Mouse (Mus musculus): ENCODE results near the gene Mkln1.

The Mkln1 gene

GRCm38 (mm10) chr6:31399566-31399965 lies 1.0 kb downstream of the Mkln1 start:
- DNase-seq, result peak; percentile 31

- no peak for DNase-seq
Measured at GRCm38 (mm10) chr6:31411017-31411416, 12.5 kb downstream of the Mkln1 start.

- peak; percentile 18 for DNase-seq
Measured at GRCm38 (mm10) chr6:31412487-31412886, 14.0 kb downstream of the Mkln1 start.

GRCm38 (mm10) chr6:31413556-31413955 lies 15.0 kb downstream of the Mkln1 start:
- no peak for DNase-seq

- DNase-seq, result no peak
Measured at GRCm38 (mm10) chr6:31414303-31414702, 15.8 kb downstream of the Mkln1 start.

- DNase-seq, result no peak
Measured at GRCm38 (mm10) chr6:31425428-31425827, 26.9 kb downstream of the Mkln1 start.

GRCm38 (mm10) chr6:31437264-31437663 lies 38.7 kb downstream of the Mkln1 start:
- DNase-seq, result no peak

GRCm38 (mm10) chr6:31445258-31445657 lies 46.7 kb downstream of the Mkln1 start:
- DNase-seq, result no peak

GRCm38 (mm10) chr6:31453735-31454134 lies 55.2 kb downstream of the Mkln1 start:
- peak; percentile 60 for DNase-seq

- no peak for DNase-seq
Measured at GRCm38 (mm10) chr6:31455376-31455775, 56.8 kb downstream of the Mkln1 start.

- DNase-seq, result peak; percentile 56
Measured at GRCm38 (mm10) chr6:31456988-31457387, 58.5 kb downstream of the Mkln1 start.

GRCm38 (mm10) chr6:31469431-31469830 lies 70.9 kb downstream of the Mkln1 start:
- DNase-seq, result no peak

GRCm38 (mm10) chr6:31478221-31478620 lies 79.7 kb downstream of the Mkln1 start:
- peak; percentile 26 for DNase-seq

- no peak for DNase-seq
Measured at GRCm38 (mm10) chr6:31480008-31480407, 81.5 kb downstream of the Mkln1 start.

GRCm38 (mm10) chr6:31486601-31487000 lies 88.1 kb downstream of the Mkln1 start:
- DNase-seq, result no peak

- DNase-seq, result no peak
Measured at GRCm38 (mm10) chr6:31489950-31490349, 91.4 kb downstream of the Mkln1 start.

- no peak for DNase-seq
Measured at GRCm38 (mm10) chr6:31495122-31495731, 96.7 kb downstream of the Mkln1 start.

GRCm38 (mm10) chr6:31496227-31496626 lies 97.7 kb downstream of the Mkln1 start:
- DNase-seq, result no peak

- DNase-seq, result no peak
Measured at GRCm38 (mm10) chr6:31499836-31500235, 101.3 kb downstream of the Mkln1 start.

- DNase-seq, result no peak
Measured at GRCm38 (mm10) chr6:31500260-31500659, 101.7 kb downstream of the Mkln1 start.

GRCm38 (mm10) chr6:31500691-31501090 lies 102.2 kb downstream of the Mkln1 start:
- no peak for DNase-seq

- DNase-seq, result no peak
Measured at GRCm38 (mm10) chr6:31502614-31503013, 104.1 kb downstream of the Mkln1 start.

- DNase-seq, result no peak
Measured at GRCm38 (mm10) chr6:31513726-31514125, 115.2 kb downstream of the Mkln1 start.

GRCm38 (mm10) chr6:31517681-31518337 lies 119.3 kb downstream of the Mkln1 start:
- DNase-seq, result peak; percentile 60

- peak; percentile 77 for DNase-seq
Measured at GRCm38 (mm10) chr6:31518338-31518698, 119.8 kb downstream of the Mkln1 start.

All from lung, postnatal 10 days (tissue).